Mouse (Mus musculus) limb, embryonic 11.5 days (tissue): ENCODE measurements around the gene Gmcl1. TPM values are rescaled to one million over a fixed set of nuclear protein-coding genes. Genes with fewer than 3 reads are reported as not detected.
A peak's percentile ranks its signal among the peaks of the same experiment; 100 is the strongest.

Experiments used
- ATAC-seq: fragments of 200-750 bp; cut with Nextera tagmentation; 2 replicates; pipeline ENCODE4 v1.8.0; 2017; ENCODE audit warnings: low read depth; ENCODE audit not compliant: insufficient number of reproducible peaks, low FRiP score, low TSS enrichment
- DNase-seq: peaks from one replicate; pipeline ENCODE4 v3.0.0-alpha.2; 2015; ENCODE audit warnings: low spot score
- H3K27ac ChIP-seq: fragments of 300-500 bp; sonication (generic); replicated peaks from 2 replicates; pipeline ENCODE4 v1.5.1; 2014; ENCODE audit warnings: low read depth, mild to moderate bottlenecking, low read length
- H3K27me3 ChIP-seq: fragments of 300-500 bp; sonication (generic); 2 replicates; pipeline ENCODE4 v1.6.1; 2014; ENCODE audit warnings: mild to moderate bottlenecking, low read length, mixed read lengths; ENCODE audit not compliant: control insufficient read depth, insufficient read depth
- H3K36me3 ChIP-seq: fragments of 300-500 bp; sonication (generic); 2 replicates; pipeline ENCODE4 v1.6.1; 2014; ENCODE audit warnings: mild to moderate bottlenecking, low read length, moderate library complexity, mixed read lengths; ENCODE audit not compliant: control insufficient read depth, insufficient read depth
- H3K4me1 ChIP-seq: fragments of 300-500 bp; sonication (generic); 2 replicates; pipeline ENCODE4 v1.6.1; 2014; ENCODE audit warnings: low read length, mixed read lengths; ENCODE audit not compliant: control insufficient read depth, insufficient read depth
- H3K4me2 ChIP-seq: fragments of 300-500 bp; sonication (generic); 2 replicates; pipeline ENCODE4 v1.6.1; 2014; ENCODE audit warnings: low read depth, mild to moderate bottlenecking, moderate library complexity; ENCODE audit not compliant: severe bottlenecking
- H3K4me3 ChIP-seq: fragments of 300-500 bp; sonication (generic); 2 replicates; pipeline ENCODE4 v1.5.1; 2014; ENCODE audit warnings: low read depth, low read length
- H3K9ac ChIP-seq: fragments of 300-500 bp; sonication (generic); 2 replicates; pipeline ENCODE4 v1.6.1; 2014; ENCODE audit warnings: mild to moderate bottlenecking, low read length
- H3K9me3 ChIP-seq: fragments of 300-500 bp; sonication (generic); 2 replicates; pipeline ENCODE4 v1.6.1; 2016; ENCODE audit warnings: low read length; ENCODE audit not compliant: control insufficient read depth
- WGBS: fragments of 180-500 bp; shearing (Covaris S2); extraction: QIAGEN DNeasy Blood & Tissue Kit; methylation state at CpG from one replicate; pipeline ENCODE4 v1.1.7; 2014; 5-methylcytosine and 5-hydroxymethylcytosine counted together
- polyA plus RNA-seq: library from polyadenylated mRNA; unstranded; fragments of >200 nt; fragmentation: Nextera tagmentation; extraction: Ambion mirVana; gene quantifications from 2 replicates; pipeline ENCODE4 v1.2.1, GENCODE M21; 2014

The Gmcl1 gene
- 43.0 and 49.4 TPM in 2 replicates for polyA plus RNA-seq

DNA sequence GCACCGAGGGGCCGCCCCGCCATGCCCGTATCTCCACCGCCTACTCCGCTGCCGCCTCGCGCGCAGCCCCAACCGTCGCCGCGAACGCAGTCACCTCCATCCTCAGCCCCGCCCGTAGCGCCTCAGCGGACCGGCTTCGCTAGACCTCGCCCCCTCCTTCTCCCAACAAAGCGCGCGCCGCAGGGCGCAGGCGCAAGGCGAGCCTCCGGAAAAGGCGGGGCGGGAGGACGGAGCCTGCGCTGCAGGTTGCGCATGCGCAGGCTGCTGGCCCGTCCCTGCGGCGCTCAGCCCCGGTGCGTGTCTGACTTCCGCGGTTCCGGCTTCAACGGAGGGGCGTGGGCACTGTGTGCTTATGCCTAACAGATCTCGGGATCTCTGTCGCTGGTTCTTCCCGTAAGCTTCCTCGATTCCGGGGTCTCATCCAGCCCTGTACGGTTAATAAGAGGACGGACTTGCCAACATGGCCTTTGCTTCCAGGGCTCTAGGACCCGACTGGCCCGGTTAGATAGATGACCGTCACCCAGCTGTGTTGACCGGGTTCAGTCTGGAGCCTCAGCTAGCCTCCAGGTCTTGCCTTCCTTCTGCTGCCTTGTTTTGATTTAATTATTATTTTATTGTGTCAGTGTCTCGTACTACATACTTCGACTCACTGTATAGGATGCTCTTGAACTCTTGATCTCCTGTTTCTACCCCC lies at the start of gene Gmcl1:
TSS of gene Gmcl1 (minus strand) at position 201 of the 694 bp plus-strand sequence.
- peak; percentile 92 for ATAC-seq
- peak within 1 kb of the TSS; percentile 93 for H3K4me2 ChIP-seq
- no peaks in the 10 kb centered on the region for H3K27me3 ChIP-seq
- no peaks in the 10 kb centered on the region for H3K36me3 ChIP-seq
- peak within 1 kb of the TSS; percentile 61 for H3K27ac ChIP-seq
- peaks cover 4% of the 10 kb centered on the region; the same call in 1 of the 2 replicates for H3K4me1 ChIP-seq
- H3K4me3 ChIP-seq, result peak within 1 kb of the TSS; percentile 96
- H3K9me3 ChIP-seq, result no peaks in the 10 kb centered on the region
- peak within 1 kb of the TSS; percentile 85 for H3K9ac ChIP-seq
- WGBS, result under 1% methylated on average over 57 of the region's 59 CpGs
- peak; percentile 94 for DNase-seq

DNA sequence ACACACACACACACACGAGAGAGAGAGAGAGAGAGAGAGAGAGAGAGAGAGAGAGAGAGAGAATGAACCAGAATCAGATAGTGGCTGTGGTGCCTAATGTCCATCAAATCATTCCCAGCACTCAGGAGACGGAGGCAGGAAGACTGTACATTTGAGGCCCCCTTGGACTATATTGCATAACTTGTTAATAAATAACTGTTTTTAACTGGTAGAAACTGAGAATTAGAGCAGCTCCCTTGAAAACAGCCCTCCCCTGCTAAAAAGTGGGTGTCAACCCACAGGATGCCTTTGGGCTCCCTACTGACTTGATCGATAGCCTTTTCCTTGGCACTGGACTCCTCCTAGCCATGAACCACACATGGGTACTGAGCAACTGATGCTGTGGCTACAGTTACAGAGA lies 49.2 kb upstream of the Gmcl1 start:
- Histone ChIP-seq H3K27ac (no peak overlapping the region), H3K4me2 (no peak overlapping the region), H3K4me3 (no peak overlapping the region), H3K36me3 (no peaks in the 10 kb centered on the region), H3K9ac (no peak overlapping the region), H3K9me3 (no peaks in the 10 kb centered on the region), H3K27me3 (no peaks in the 10 kb centered on the region), H3K4me1 (no peaks in the 10 kb centered on the region)
- 89% methylated on average over 2 of the region's 3 CpGs for WGBS
- DNase-seq, result no peak
- ATAC-seq, result no peak

DNA sequence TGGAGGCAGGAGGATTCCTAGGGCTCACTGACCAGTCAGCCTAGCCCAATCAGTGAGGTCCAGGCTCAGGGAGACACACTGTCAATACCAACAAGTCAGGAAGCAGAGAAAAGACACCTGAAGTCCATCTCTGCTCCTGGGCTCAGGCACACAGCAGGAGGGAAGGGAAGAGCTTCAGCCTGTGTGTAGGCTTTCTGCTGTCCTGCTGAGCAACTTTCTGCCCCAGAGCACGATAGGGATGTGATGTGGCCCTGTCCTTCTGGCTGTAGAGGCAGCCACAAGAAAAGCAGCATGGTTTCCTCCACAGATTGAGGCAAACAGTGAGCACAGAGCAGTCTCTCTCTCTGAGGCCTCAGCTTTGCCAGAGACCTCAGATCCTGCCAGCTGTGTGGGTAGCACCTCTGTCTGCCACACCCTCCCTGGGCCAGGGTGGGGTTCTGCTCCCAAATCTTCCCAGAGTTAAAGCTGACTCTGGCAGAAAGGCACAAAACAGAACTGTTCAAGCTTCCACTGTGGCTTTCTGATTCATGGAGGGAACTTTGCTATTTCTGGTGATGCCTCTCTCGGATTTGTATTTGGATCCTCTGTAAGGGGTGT lies 48.3 kb upstream of the Gmcl1 start:
- Histone ChIP-seq H3K4me2 (no peak overlapping the region), H3K27me3 (no peaks in the 10 kb centered on the region), H3K4me1 (0 out of 2 replicates have a peak, but pooled peaks cover 4% of the 10 kb centered on the region), H3K9me3 (no peaks in the 10 kb centered on the region), H3K36me3 (no peaks in the 10 kb centered on the region), H3K9ac (no peak overlapping the region), H3K27ac (no peak overlapping the region), H3K4me3 (no peak overlapping the region)
- ATAC-seq (no peak), DNase-seq (no peak)
- 44% methylated on average over 2 of the region's 2 CpGs for WGBS

DNA sequence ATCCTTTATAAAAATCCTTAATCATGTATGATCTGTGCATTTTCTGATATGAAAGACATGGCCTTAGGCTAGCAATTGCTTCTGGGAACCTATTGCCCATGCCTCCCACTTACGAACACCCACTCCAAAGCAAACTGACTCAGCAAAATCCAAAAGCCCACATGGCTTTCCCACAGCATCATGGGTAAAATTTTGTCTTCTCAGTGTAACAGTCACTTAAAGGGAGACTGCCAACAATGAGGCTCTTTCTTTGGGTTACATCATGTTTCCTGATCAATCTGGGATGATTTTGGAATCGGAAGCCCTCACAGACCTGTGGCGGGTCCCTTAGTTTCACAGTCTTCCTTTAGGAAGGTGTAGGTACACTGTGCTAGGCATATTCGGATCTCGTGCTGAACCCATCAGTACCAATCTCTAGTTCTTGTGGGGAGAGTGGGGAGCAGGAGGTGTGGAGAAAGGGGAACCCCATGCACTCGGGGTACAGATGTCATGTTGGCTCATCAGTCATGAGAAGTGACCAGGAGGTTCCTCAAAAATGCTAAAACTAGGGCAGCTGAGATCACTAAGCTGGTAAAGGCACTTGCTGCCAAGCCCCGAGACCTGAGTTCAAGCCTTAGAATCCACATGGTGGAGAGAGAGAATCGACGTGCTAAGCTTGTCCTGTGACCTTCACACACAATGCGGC lies 45.9 kb upstream of the Gmcl1 start:
- no peak for DNase-seq
- Histone ChIP-seq H3K4me1 (0 out of 2 replicates have a peak, but pooled peaks cover 4% of the 10 kb centered on the region), H3K4me2 (no peak overlapping the region), H3K4me3 (no peak overlapping the region), H3K9me3 (no peaks in the 10 kb centered on the region), H3K36me3 (no peaks in the 10 kb centered on the region), H3K9ac (no peak overlapping the region), H3K27me3 (no peaks in the 10 kb centered on the region), H3K27ac (no peak overlapping the region)
- no peak for ATAC-seq
- 93% methylated on average over 10 of the region's 10 CpGs for WGBS

DNA sequence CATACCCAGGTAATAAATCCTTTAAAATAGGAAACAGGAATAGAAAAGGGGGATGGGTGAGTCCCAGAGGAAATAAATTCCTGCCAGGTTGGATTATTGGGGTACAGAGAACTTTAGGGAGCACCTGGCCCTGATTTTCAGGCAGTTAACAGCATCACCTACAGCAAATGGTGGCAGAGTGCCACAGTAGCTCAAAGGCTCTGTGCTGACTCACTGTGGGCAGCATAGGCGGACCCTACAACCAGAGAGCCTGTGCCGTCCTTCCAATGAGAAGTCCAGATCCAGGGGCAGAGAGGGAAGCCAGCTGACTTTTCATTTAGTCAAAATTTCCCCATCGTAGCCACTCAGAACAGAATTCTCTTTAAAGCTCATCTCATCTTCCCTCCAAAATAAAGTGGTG lies 44.0 kb upstream of the Gmcl1 start:
- Histone ChIP-seq H3K4me1 (0 out of 2 replicates have a peak, but pooled peaks cover 4% of the 10 kb centered on the region), H3K36me3 (no peaks in the 10 kb centered on the region), H3K27me3 (no peaks in the 10 kb centered on the region), H3K4me2 (no peak overlapping the region), H3K9me3 (no peaks in the 10 kb centered on the region), H3K4me3 (no peak overlapping the region), H3K27ac (no peak overlapping the region), H3K9ac (no peak overlapping the region)
- 58% methylated on average over 3 of the region's 3 CpGs for WGBS
- no peak for DNase-seq
- no peak for ATAC-seq

DNA sequence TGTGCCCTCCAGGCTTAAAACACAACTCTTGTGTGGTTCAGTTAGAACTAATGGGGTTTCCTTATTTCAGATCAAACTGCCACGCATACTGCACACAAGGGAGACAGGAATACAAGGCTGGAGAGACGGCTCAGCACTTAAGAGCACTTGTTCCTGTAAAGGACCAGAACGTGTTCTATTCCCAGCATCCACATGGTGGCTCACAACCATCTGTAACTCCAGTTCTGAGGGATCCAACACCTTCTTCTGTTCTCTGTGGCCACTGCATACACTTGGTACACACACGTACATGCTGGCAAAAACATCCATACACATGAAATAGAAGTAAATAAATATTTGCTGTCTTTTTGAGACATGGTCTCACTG lies 43.5 kb upstream of the Gmcl1 start:
- no peaks in the 10 kb centered on the region for H3K36me3 ChIP-seq
- no peak for DNase-seq
- no peaks in the 10 kb centered on the region for H3K27me3 ChIP-seq
- 0 out of 2 replicates have a peak, but pooled peaks cover 4% of the 10 kb centered on the region for H3K4me1 ChIP-seq
- WGBS, result 48% methylated on average over 4 of the region's 4 CpGs
- no peak overlapping the region for H3K27ac ChIP-seq
- H3K4me3 ChIP-seq, result no peak overlapping the region
- H3K9ac ChIP-seq, result no peak overlapping the region
- no peak overlapping the region for H3K4me2 ChIP-seq
- ATAC-seq, result no peak
- no peaks in the 10 kb centered on the region for H3K9me3 ChIP-seq

DNA sequence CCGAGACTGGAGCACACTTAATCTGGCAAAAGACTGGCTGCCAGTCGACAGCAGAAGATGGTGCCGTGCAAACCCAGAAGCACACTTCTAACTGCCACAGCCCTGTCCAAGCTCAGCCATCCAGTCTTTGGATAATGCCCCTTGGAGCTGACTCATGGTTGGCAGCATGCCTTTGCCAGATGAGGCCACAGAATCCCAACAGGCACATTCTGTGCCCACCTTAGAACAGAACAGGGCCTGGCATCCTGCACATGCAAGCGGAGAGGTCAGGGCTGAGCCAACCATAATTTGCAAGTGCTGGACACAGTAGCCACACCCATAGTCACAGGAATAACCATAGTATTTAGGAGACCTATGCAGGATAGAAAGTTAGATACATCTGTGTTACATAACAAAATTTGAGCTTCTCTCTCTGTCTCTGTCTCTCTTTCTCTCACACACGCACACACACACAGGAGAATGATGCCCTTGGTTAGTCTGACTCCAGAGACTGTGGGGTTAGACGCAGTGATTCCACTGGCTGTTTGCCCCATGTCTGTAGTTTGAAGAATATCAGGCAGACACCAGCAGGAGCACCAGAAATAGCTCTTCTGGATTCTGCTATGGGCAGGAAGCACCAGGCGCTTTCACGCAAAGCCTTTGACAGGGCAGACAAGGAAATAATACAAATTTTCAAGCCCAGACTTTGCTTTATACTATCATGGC lies 43.0 kb upstream of the Gmcl1 start:
- Histone ChIP-seq H3K36me3 (no peaks in the 10 kb centered on the region), H3K9ac (no peak overlapping the region), H3K4me2 (no peak overlapping the region), H3K27ac (no peak overlapping the region), H3K27me3 (no peaks in the 10 kb centered on the region), H3K4me1 (0 out of 2 replicates have a peak, but pooled peaks cover 4% of the 10 kb centered on the region), H3K4me3 (no peak overlapping the region), H3K9me3 (no peaks in the 10 kb centered on the region)
- WGBS, result 92% methylated on average over 8 of the region's 8 CpGs
- no peak for ATAC-seq
- DNase-seq, result no peak

DNA sequence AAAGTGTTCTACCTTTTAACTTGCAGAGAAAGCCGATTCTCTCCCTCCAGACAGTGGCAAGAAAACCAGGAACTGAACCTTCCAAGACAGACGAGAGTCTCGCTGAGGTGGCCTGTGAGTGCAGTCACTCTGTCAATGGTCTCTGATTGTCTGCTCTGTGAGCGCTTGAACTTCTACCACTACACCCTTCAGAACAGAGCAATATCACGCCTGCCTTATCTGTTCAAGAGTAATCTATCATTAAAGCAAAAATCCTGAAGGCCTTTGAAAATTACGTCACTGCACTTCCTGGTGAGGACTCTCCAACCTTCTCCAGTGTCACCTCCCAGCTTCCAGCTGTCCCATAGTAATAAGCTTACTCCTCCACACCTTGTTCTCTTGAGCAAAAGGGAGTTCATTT lies 41.8 kb upstream of the Gmcl1 start:
- DNase-seq (no peak), ATAC-seq (no peak)
- Histone ChIP-seq H3K4me3 (no peak overlapping the region), H3K4me2 (no peak overlapping the region), H3K27ac (no peak overlapping the region), H3K9me3 (no peaks in the 10 kb centered on the region), H3K36me3 (no peaks in the 10 kb centered on the region), H3K27me3 (no peaks in the 10 kb centered on the region), H3K9ac (no peak overlapping the region), H3K4me1 (0 out of 2 replicates have a peak, but pooled peaks cover 4% of the 10 kb centered on the region)
- WGBS, result 83% methylated on average over 6 of the region's 6 CpGs
